Mouse (Mus musculus) stomach, postnatal 0 days (tissue): Measurements from ENCODE around the gene Gm32717.
"Not testable (repeated sequence)": the region's sequence is repeated elsewhere in the genome, so short reads cannot be mapped to it uniquely, and the experiment has no call there.

Experiments
- CTCF ChIP-seq: IDR thresholded peaks from 2 replicates; pipeline ENCODE4 v1.5.1; 2016; ENCODE audit warnings: antibody characterized with exemption, low read depth, mild to moderate bottlenecking, moderate library complexity
- EP300 ChIP-seq: optimal IDR thresholded peaks from 2 replicates; pipeline ENCODE3; 2016; ENCODE audit warnings: antibody characterized with exemption

- TF ChIP-seq CTCF, EP300: not testable (repeated sequence)
Observed at GRCm38 (mm10) chr10:118278069-118278468, 37.5 kb upstream of the Gm32717 start.
